Mouse (Mus musculus): Measurements from ENCODE around the gene Slc4a3. TPM values are rescaled to one million over a fixed set of nuclear protein-coding genes. Genes with fewer than 3 reads are reported as not detected.

Slc4a3 gene
- 29.4 and 48.5 TPM in 2 replicates for polyA plus RNA-seq (2021; fragmentation: Nextera tagmentation)
- long read RNA-seq, experiment 1, full-length matches to known transcripts, result 19 of 254 reads
- long read RNA-seq, experiment 1, partial matches to known transcripts, result 104 of 254 reads
- long read RNA-seq, experiment 1, other reads (novel, unspliced or antisense), result 131 of 254 reads
- long read RNA-seq, experiment 2, partial matches to known transcripts, result 50 of 61 reads
- long read RNA-seq, experiment 2, other reads (novel, unspliced or antisense), result 11 of 61 reads

GRCm38 (mm10) chr1:75545965-75546956, at the start of gene Slc4a3:
Slc4a3 (plus strand) TSS chr1:75546266.

GRCm38 (mm10) chr1:75505956-75506831, 39.9 kb upstream of the Slc4a3 start, which contains the start of gene Obsl1:
Obsl1 (minus strand) TSS chr1:75506452.

DNA sequence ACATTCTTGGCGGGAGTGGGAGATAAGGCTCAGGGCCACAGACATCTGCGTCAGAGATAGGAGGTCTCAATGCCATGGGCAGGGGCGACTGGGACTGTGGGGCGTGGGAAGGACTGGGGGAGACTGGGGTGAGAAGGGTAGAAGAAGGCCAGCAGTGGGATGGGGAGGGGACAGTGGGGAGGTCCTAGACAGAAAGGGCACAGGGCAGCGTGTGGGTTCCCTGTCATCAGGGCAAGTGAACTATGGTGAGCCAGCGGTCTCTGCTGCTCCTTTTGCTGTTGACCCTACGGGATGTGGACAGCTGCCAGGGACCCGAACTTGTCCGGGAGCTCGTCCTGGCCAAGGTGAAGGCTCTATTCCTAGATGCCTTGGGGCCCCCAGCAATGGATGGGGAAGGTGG, 39.1 kb upstream of the Slc4a3 start, which contains the start of gene Inha:
TSS of gene Inha (plus strand) at position 72 of the 400 bp plus-strand sequence.

DNA sequence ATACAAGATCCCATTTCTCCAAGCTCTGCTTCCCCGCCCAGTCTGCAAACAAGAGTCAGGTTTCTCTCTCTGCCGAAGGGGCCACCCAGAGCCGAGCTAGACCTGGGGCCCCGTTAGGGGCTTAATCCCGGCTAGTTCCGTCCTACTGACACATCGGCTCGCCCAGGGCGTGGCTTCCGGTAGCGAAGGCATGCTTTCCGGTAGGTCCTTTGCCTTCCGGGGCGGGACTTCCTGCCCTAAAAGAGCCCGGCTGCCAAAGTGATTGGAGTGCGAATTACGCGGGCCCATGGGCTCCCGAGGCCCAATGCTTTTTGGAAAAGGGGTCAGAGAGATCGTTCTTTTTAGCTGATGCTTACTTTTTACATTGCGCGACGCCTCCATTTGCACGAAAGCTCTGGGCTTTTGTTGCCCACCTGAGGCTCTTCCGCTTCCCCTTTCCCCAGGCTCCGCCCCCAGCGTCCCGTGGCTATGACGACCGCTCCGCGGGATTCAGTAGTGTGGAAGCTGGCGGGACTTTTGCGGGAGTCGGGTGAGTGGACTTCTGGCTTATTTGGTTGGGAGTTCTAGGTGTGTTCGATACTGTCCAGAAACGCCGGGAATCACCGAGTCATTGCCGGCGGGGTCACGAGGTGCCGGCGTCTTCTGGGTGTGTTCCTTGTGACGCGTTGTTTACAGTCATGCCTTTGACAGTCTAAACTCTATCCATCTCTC, 24.6 kb upstream of the Slc4a3 start, which contains the start of gene Stk11ip:
TSS of gene Stk11ip (plus strand) at position 209 of the 711 bp plus-strand sequence.

Other genes starting within 250 kb of the Slc4a3 start
- 81.6 and 92.2 TPM in 2 replicates for gene Dnpep, start 228.3 kb upstream of the Slc4a3 start, polyA plus RNA-seq (2021; fragmentation: Nextera tagmentation)
- gene Des, start 185.9 kb upstream of the Slc4a3 start, polyA plus RNA-seq (2021; fragmentation: Nextera tagmentation), result 1.2 and 1.5 TPM in 2 replicates
- 46.1 and 63.7 TPM in 2 replicates for gene Speg, start 171.0 kb upstream of the Slc4a3 start, polyA plus RNA-seq (2021; fragmentation: Nextera tagmentation)
- gene Gmppa, start 110.3 kb upstream of the Slc4a3 start, polyA plus RNA-seq (2021; fragmentation: Nextera tagmentation), result 27.0 and 29.7 TPM in 2 replicates
- 2.7 and 3.6 TPM in 2 replicates for gene Asic4, start 95.8 kb upstream of the Slc4a3 start, polyA plus RNA-seq (2021; fragmentation: Nextera tagmentation)
- 47.4 and 88.6 TPM in 2 replicates for gene Chpf, start 67.0 kb upstream of the Slc4a3 start, polyA plus RNA-seq (2021; fragmentation: Nextera tagmentation)
- gene Tmem198, start 66.7 kb upstream of the Slc4a3 start, polyA plus RNA-seq (2021; fragmentation: Nextera tagmentation), result 52.6 and 63.4 TPM in 2 replicates
- 5.8 and 8.1 TPM in 2 replicates for gene Obsl1, start 39.8 kb upstream of the Slc4a3 start, polyA plus RNA-seq (2021; fragmentation: Nextera tagmentation)
- 3.2 and 4.8 TPM in 2 replicates for gene Inha, start 39.2 kb upstream of the Slc4a3 start, polyA plus RNA-seq (2021; fragmentation: Nextera tagmentation)
- 12.6 and 13.3 TPM in 2 replicates for gene Stk11ip, start 24.7 kb upstream of the Slc4a3 start, polyA plus RNA-seq (2021; fragmentation: Nextera tagmentation)

All from left cerebral cortex, adult 6 months (tissue).